Mouse (Mus musculus): ENCODE data around the gene Spen. TPM values are rescaled to one million over a fixed set of nuclear protein-coding genes. Genes with fewer than 3 reads are reported as not detected.
"Not testable (repeated sequence)": the region's sequence is repeated elsewhere in the genome, so short reads cannot be mapped to it uniquely, and the experiment has no call there.

Gene Spen
- polyA plus RNA-seq, 1 experiment from 2014 or later: 13.8 TPM

GRCm38 (mm10) chr4:141556163-141556562, 17.8 kb upstream of the Spen start:
- not testable (repeated sequence) for H3K9me3 ChIP-seq, H3K27me3 ChIP-seq, H3K9ac ChIP-seq, H3K4me2 ChIP-seq, H3K4me3 ChIP-seq, H3K36me3 ChIP-seq
- H3K4me1 ChIP-seq (replicated peaks): peaks cover 20% of the 10 kb centered on the region
- H3K27ac ChIP-seq (replicated peaks): peak overlapping the region; percentile 53
- WGBS: 51% methylated on average over 6 of the region's 6 CpGs
- ATAC-seq (ENCODE audit: low read depth): 0 out of 2 replicates have a peak, but pooled peaks have one; percentile 24

- 92% methylated on average over 8 of the region's 9 CpGs for WGBS
- H3K9ac ChIP-seq: not testable (repeated sequence)
Observed at GRCm38 (mm10) chr4:141554255-141554865, 16.0 kb upstream of the Spen start.

DNA sequence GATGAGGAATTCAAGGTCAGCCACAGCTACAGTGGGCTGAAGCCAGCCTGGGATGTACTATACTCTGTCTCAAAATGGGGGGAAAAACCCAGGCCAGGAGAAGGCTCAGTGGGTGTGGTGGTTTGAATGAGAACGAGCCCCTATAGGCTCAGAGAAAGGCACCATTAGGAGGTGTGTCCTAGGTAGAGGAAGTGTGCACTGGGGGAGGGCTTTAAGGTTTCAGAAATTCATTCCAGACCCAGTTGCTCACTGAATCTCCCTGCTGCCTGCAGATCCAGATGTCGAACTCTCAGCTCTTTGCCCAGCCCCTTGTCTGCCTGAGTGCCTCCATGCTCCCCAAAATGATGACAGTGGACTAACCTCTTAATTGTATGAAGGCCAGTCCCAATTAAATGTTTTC, 14.1 kb upstream of the Spen start:
- no peaks in the 10 kb centered on the region for H3K36me3 ChIP-seq
- H3K4me2 ChIP-seq: no peak overlapping the region
- H3K4me1 ChIP-seq (replicated peaks): peaks cover 19% of the 10 kb centered on the region
- no peaks in the 10 kb centered on the region for H3K27me3 ChIP-seq
- H3K4me3 ChIP-seq: no peak overlapping the region
- 55% methylated on average over 2 of the region's 2 CpGs for WGBS
- no peak overlapping the region for H3K27ac ChIP-seq (replicated peaks)
- no peak overlapping the region for H3K9ac ChIP-seq
- ATAC-seq (ENCODE audit: low read depth): no peak
- no peaks in the 10 kb centered on the region for H3K9me3 ChIP-seq

More at GRCm38 (mm10) chr4:141554255-141554865, 16.0 kb upstream of the Spen start:
- H3K4me1 ChIP-seq (replicated peaks): peaks cover 15% of the 10 kb centered on the region
- not testable (repeated sequence) for H3K4me2 ChIP-seq; H3K9me3 ChIP-seq; H3K27ac ChIP-seq (replicated peaks); H3K36me3 ChIP-seq; ATAC-seq (ENCODE audit: low read depth); H3K4me3 ChIP-seq; H3K27me3 ChIP-seq

DNA sequence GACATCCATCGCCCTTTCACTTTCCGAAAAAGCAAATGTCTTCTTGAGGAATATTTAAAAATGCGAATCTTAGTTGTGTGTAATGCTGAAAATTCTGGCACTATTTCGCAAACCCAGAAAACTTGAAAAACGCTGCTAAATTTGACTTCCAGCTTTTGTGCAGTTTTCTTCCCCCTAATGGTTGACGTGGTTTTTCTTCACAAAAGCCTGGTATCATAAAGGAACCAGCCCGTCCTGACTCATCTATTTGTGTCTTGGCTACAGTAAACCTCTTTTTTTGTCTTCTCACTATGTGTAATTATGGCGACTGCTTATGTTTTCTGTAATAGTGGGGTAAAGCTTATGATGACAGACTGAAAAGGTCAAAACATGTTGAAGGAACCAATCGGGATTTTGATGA, 8.9 kb upstream of the Spen start:
- Histone ChIP-seq H3K4me2 (peak overlapping the region; percentile 87), H3K9me3 (no peaks in the 10 kb centered on the region), H3K36me3 (no peaks in the 10 kb centered on the region), H3K4me3 (peak overlapping the region; percentile 72), H3K4me1 (replicated peaks) (peaks cover 34% of the 10 kb centered on the region), H3K27ac (replicated peaks) (peak overlapping the region; percentile 100), H3K27me3 (no peaks in the 10 kb centered on the region), H3K9ac (peak overlapping the region; percentile 97)
- no peak for ATAC-seq (ENCODE audit: low read depth)
- WGBS: 18% methylated on average over 9 of the region's 9 CpGs

GRCm38 (mm10) chr4:141546334-141547200, 8.2 kb upstream of the Spen start:
- H3K27ac ChIP-seq (replicated peaks): peak overlapping the region; percentile 100
- H3K4me1 ChIP-seq (replicated peaks): peaks cover 40% of the 10 kb centered on the region
- peak overlapping the region; percentile 87 for H3K4me2 ChIP-seq
- peak; percentile 87 for ATAC-seq (ENCODE audit: low read depth)
- under 1% methylated on average over 95 of the region's 98 CpGs for WGBS
- H3K36me3 ChIP-seq: no peaks in the 10 kb centered on the region
- no peaks in the 10 kb centered on the region for H3K9me3 ChIP-seq
- H3K27me3 ChIP-seq: no peaks in the 10 kb centered on the region
- peak overlapping the region; percentile 97 for H3K9ac ChIP-seq
- H3K4me3 ChIP-seq: peak overlapping the region; percentile 72

GRCm38 (mm10) chr4:141545743-141546333, 7.4 kb upstream of the Spen start:
- Histone ChIP-seq H3K36me3 (no peaks in the 10 kb centered on the region), H3K27me3 (no peaks in the 10 kb centered on the region), H3K4me2 (peak overlapping the region; percentile 99), H3K9ac (peak overlapping the region; percentile 97), H3K4me3 (peak overlapping the region; percentile 72), H3K4me1 (replicated peaks) (peaks cover 46% of the 10 kb centered on the region), H3K9me3 (no peaks in the 10 kb centered on the region), H3K27ac (replicated peaks) (peak overlapping the region; percentile 100)
- under 1% methylated on average over 44 of the region's 56 CpGs for WGBS
- peak; percentile 66 for ATAC-seq (ENCODE audit: low read depth)

DNA sequence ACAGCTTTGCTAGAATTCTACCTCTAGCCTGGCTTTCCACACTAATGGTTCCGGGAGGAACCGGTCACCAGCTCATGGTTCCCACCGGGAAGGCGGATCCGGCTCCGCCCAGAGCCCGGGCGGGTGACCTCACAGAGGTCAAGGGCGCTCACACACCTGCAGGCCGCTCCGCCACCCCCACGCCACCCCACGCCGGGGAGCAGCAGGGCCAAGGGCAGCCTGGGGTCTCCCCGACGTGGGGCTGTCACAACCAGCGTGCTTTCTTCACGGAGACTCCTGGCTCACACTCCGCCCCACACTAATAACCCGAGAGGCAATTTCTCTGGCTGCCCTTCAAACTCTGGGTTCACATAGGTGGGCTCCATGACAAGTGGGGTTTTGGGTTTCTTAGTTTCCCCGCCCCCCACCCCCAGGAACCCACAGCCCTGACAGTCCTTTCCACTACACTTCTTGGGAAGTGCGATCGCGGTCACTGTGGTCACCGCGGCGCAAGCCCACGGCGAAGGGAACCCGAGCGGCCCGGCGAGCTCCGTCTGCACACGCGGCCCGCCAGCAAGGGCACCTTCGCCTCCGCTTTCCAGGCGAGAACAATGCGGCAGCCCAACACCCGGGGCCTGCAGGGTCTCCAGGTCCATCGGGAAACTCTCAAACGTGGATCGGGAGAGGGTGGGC, 6.8 kb upstream of the Spen start:
- Histone ChIP-seq H3K27me3 (no peaks in the 10 kb centered on the region), H3K9me3 (no peaks in the 10 kb centered on the region), H3K27ac (replicated peaks) (peak overlapping the region; percentile 100), H3K36me3 (no peaks in the 10 kb centered on the region), H3K4me1 (replicated peaks) (peaks cover 46% of the 10 kb centered on the region), H3K9ac (peak overlapping the region; percentile 90), H3K4me3 (peak overlapping the region; percentile 72), H3K4me2 (peak overlapping the region; percentile 99)
- under 1% methylated on average over 45 of the region's 45 CpGs for WGBS
- peak; percentile 37 for ATAC-seq (ENCODE audit: low read depth)

GRCm38 (mm10) chr4:141544536-141544935, 6.1 kb upstream of the Spen start:
- Histone ChIP-seq H3K36me3 (no peaks in the 10 kb centered on the region), H3K4me1 (replicated peaks) (peaks cover 46% of the 10 kb centered on the region), H3K4me3 (peak overlapping the region; percentile 72), H3K27ac (replicated peaks) (peak overlapping the region; percentile 100), H3K9me3 (no peaks in the 10 kb centered on the region), H3K4me2 (peak overlapping the region; percentile 99), H3K27me3 (no peaks in the 10 kb centered on the region), H3K9ac (peak overlapping the region; percentile 90; the same call in 1 of the 2 replicates)
- 43% methylated on average over 2 of the region's 2 CpGs for WGBS
- no peak for ATAC-seq (ENCODE audit: low read depth)

DNA sequence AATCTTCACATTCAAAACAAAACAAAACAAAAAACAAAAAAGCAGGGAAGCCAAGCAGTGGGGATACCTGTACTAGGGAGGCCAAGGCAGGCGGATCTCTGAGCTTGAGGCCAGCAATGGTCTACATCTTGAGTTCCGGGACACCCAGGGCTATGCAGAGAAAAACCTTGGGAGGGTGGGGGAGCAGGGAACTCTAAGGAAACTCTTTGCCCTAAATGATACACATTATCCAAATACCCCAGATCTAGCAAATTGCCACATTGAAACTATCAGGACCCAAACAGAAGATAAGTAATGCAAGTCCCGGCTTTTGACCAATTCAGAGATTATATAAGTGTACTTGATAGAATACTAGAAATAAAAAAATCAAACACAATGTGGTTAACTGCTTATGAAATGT, 5.2 kb upstream of the Spen start:
- Histone ChIP-seq H3K36me3 (no peaks in the 10 kb centered on the region), H3K4me3 (no peak overlapping the region), H3K9ac (no peak overlapping the region), H3K4me1 (replicated peaks) (peaks cover 45% of the 10 kb centered on the region), H3K27ac (replicated peaks) (no peak overlapping the region), H3K27me3 (no peaks in the 10 kb centered on the region), H3K4me2 (no peak overlapping the region), H3K9me3 (no peaks in the 10 kb centered on the region)
- WGBS: 75% methylated on average over 3 of the region's 3 CpGs
- ATAC-seq (ENCODE audit: low read depth): no peak

DNA sequence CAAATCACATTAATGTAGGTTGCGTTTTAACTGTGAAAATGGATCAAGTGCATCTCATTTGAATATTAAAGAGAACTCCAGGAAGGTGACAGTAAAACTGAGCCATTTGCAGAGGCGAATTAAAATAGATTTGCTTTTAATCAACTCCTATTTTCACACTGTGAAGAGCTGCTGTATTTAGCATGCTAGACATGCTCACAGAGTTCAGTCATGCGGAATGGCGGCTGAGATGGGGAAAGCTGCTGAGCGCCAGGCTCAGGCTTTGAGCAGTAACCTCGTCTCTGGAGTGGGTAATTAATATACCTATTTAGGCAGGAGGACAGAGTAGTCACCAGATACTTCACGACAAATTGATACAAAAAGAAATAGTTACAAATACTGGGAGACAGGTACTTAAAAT, 3.5 kb upstream of the Spen start:
- H3K9me3 ChIP-seq: no peaks in the 10 kb centered on the region
- 15% methylated on average over 7 of the region's 7 CpGs for WGBS
- no peak for ATAC-seq (ENCODE audit: low read depth)
- no peaks in the 10 kb centered on the region for H3K36me3 ChIP-seq
- peak overlapping the region; percentile 18; the same call in 1 of the 2 replicates for H3K4me2 ChIP-seq
- H3K27ac ChIP-seq (replicated peaks): peak overlapping the region; percentile 25
- peaks cover 32% of the 10 kb centered on the region for H3K4me1 ChIP-seq (replicated peaks)
- H3K27me3 ChIP-seq: no peaks in the 10 kb centered on the region
- H3K9ac ChIP-seq: no peak overlapping the region
- H3K4me3 ChIP-seq: no peak overlapping the region

- no peak overlapping the region for H3K27ac ChIP-seq (replicated peaks)
Observed at GRCm38 (mm10) chr4:141540844-141541243, 2.4 kb upstream of the Spen start.

More at GRCm38 (mm10) chr4:141540844-141541243, 2.4 kb upstream of the Spen start:
- no peak for ATAC-seq (ENCODE audit: low read depth)
- H3K9ac ChIP-seq: no peak overlapping the region
- peaks cover 35% of the 10 kb centered on the region for H3K4me1 ChIP-seq (replicated peaks)
- H3K27me3 ChIP-seq: no peaks in the 10 kb centered on the region
- H3K4me2 ChIP-seq: no peak overlapping the region
- 78% methylated on average over 3 of the region's 3 CpGs for WGBS
- no peaks in the 10 kb centered on the region for H3K9me3 ChIP-seq
- H3K4me3 ChIP-seq: no peak overlapping the region
- no peaks in the 10 kb centered on the region for H3K36me3 ChIP-seq

Data from neural tube, embryonic 13.5 days (tissue).